In genomic region chr7:4103411-4103810, GRCm38 (mm10) we compare ENCODE assay signal across 9 mouse cellular contexts. TPM values are rescaled to one million over a fixed set of nuclear protein-coding genes. Genes with fewer than 3 reads are reported as not detected.
DNase-seq lines count a peak whose midpoint lies in the region; ATAC-seq lines count a peak whose summit lies in the region.
"Had no signal": no experiment of that assay in that cellular context is flagged by ENCODE, and none has a peak within 500 bp of the region (broad histone marks: within the 10 kb centered on the region; RNA-seq: fewer than 3 reads in every experiment).

No protein-coding gene starts in this region.

- H3K9ac ChIP-seq in hindbrain, embryonic 11.5 days (ENCODE audit: low read depth, low read length), result no peak overlapping the region
- H3K9ac ChIP-seq in hindbrain, embryonic 12.5 days, result no peak overlapping the region
- H3K9ac ChIP-seq: stomach, embryonic 15.5 days had no signal

- no peak overlapping the region for H3K4me2 ChIP-seq in hindbrain, embryonic 11.5 days (replicated peaks; ENCODE audit: low read depth, low read length)
- H3K4me2 ChIP-seq in hindbrain, embryonic 12.5 days (replicated peaks), result no peak overlapping the region
- H3K4me2 ChIP-seq: stomach, embryonic 15.5 days had no signal

- H3K27me3 ChIP-seq in hindbrain, embryonic 11.5 days (ENCODE audit: control insufficient read depth, insufficient read depth, low read length), result no peaks in the 10 kb centered on the region
- H3K27me3 ChIP-seq in hindbrain, embryonic 12.5 days, result no peaks in the 10 kb centered on the region
- H3K27me3 ChIP-seq: stomach, embryonic 15.5 days had no signal

- no peaks in the 10 kb centered on the region for H3K9me3 ChIP-seq in hindbrain, embryonic 11.5 days (ENCODE audit: control insufficient read depth, low read length)
- no peaks in the 10 kb centered on the region for H3K9me3 ChIP-seq in hindbrain, embryonic 12.5 days (replicated peaks)
- H3K9me3 ChIP-seq: stomach, embryonic 15.5 days had no signal

- no peak overlapping the region for H3K4me3 ChIP-seq in hindbrain, embryonic 11.5 days (ENCODE audit: low read depth, low read length)
- H3K4me3 ChIP-seq in hindbrain, embryonic 12.5 days, result no peak overlapping the region
- H3K4me3 ChIP-seq: stomach, embryonic 15.5 days had no signal

- DNase-seq in hindbrain, embryonic 11.5 days (ENCODE audit: low spot score), result peak; percentile 74
- DNase-seq in A20 (ENCODE audit: low read depth, low spot score), result peak; percentile 61
- DNase-seq in Muller cell, postnatal 12 days (ENCODE audit: inconsistent ontology term), result peak; percentile 43
- peak; percentile 78 for DNase-seq in retina, postnatal 1 day
- no peak for DNase-seq in ovary, postnatal 14 days (ENCODE audit: low spot score)
- DNase-seq in gastrocnemius, postnatal 25 days, result no peak

- no peaks in the 10 kb centered on the region for H3K36me3 ChIP-seq in hindbrain, embryonic 11.5 days (ENCODE audit: control insufficient read depth, insufficient read depth, low read length)
- H3K36me3 ChIP-seq in hindbrain, embryonic 12.5 days, result no peaks in the 10 kb centered on the region
- H3K36me3 ChIP-seq: stomach, embryonic 15.5 days had no signal

- H3K4me1 ChIP-seq in hindbrain, embryonic 11.5 days (replicated peaks; ENCODE audit: control insufficient read depth, insufficient read depth, low read length), result no peaks in the 10 kb centered on the region
- no peaks in the 10 kb centered on the region for H3K4me1 ChIP-seq in hindbrain, embryonic 12.5 days
- H3K4me1 ChIP-seq: stomach, embryonic 15.5 days had no signal

- no peak for ATAC-seq in hindbrain, embryonic 11.5 days (ENCODE audit: low FRiP score)
- no peak for ATAC-seq in hindbrain, embryonic 12.5 days (ENCODE audit: low FRiP score)
- ATAC-seq in erythroid progenitor cell, adult 5-6 weeks (replicated peaks; ENCODE audit: low FRiP score, poor library complexity, severe bottlenecking), result 0 out of 2 replicates have a peak, but pooled peaks have one; percentile 34

- H3K27ac ChIP-seq in hindbrain, embryonic 11.5 days (ENCODE audit: low read depth, low read length), result no peak overlapping the region
- no peak overlapping the region for H3K27ac ChIP-seq in hindbrain, embryonic 12.5 days
- H3K27ac ChIP-seq: stomach, embryonic 15.5 days had no signal

- 19% methylated on average over 4 of the region's 4 CpGs for WGBS in hindbrain, embryonic 11.5 days
- 19% methylated on average over 4 of the region's 4 CpGs for WGBS in hindbrain, embryonic 12.5 days

RNA-seq across cellular contexts. Expression of gene Ttyh1, which starts 15.8 kb away (rescaled TPM):
- polyA plus RNA-seq in hindbrain, embryonic 11.5 days (2014; fragmentation: Nextera tagmentation; extraction: Ambion mirVana), result 61.0 and 66.6 TPM in 2 replicates
- polyA plus RNA-seq in hindbrain, embryonic 12.5 days (2016; fragmentation: Nextera tagmentation; extraction: Ambion mirVana), result 108 and 110 TPM in 2 replicates
- not detected in 2 replicates for total RNA-seq in erythroid progenitor cell, adult 5-6 weeks (2015; ENCODE audit: low replicate concordance)
- under 0.01 TPM in 1 of 2 replicates, not detected in the other for total RNA-seq in erythroid progenitor cell, adult 5-6 weeks (2017; ENCODE audit: low replicate concordance)
- 1 to 10 TPM; 1.2 to 3.0 TPM for total RNA-seq in gastrocnemius, postnatal 25 days (2021)

RNA-seq across cellular contexts. Expression of gene Leng8, which starts 33.4 kb away (rescaled TPM):
- 45.3 and 54.4 TPM in 2 replicates for polyA plus RNA-seq in hindbrain, embryonic 11.5 days (2014; fragmentation: Nextera tagmentation; extraction: Ambion mirVana)
- polyA plus RNA-seq in hindbrain, embryonic 12.5 days (2016; fragmentation: Nextera tagmentation; extraction: Ambion mirVana), result 115 and 118 TPM in 2 replicates
- 104 and 111 TPM in 2 replicates for total RNA-seq in erythroid progenitor cell, adult 5-6 weeks (2015; ENCODE audit: low replicate concordance)
- 106 and 112 TPM in 2 replicates for total RNA-seq in erythroid progenitor cell, adult 5-6 weeks (2017; ENCODE audit: low replicate concordance)
- 10 to 100 TPM; 32.2 to 34.8 TPM for total RNA-seq in gastrocnemius, postnatal 25 days (2021)

RNA-seq across cellular contexts. Expression of gene Lair1, which starts 40.4 kb away (rescaled TPM):
- 2.6 and 3.0 TPM in 2 replicates for polyA plus RNA-seq in hindbrain, embryonic 11.5 days (2014; fragmentation: Nextera tagmentation; extraction: Ambion mirVana)
- polyA plus RNA-seq in hindbrain, embryonic 12.5 days (2016; fragmentation: Nextera tagmentation; extraction: Ambion mirVana), result 1.8 and 2.4 TPM in 2 replicates
- 10.5 and 12.6 TPM in 2 replicates for total RNA-seq in erythroid progenitor cell, adult 5-6 weeks (2015; ENCODE audit: low replicate concordance)
- 10.3 and 11.6 TPM in 2 replicates for total RNA-seq in erythroid progenitor cell, adult 5-6 weeks (2017; ENCODE audit: low replicate concordance)
- total RNA-seq in gastrocnemius, postnatal 25 days (2021), result under 1 TPM; 0.26 to 0.38 TPM

RNA-seq across cellular contexts. Expression of gene Leng9, which starts 46.8 kb away (rescaled TPM):
- polyA plus RNA-seq in hindbrain, embryonic 11.5 days (2014; fragmentation: Nextera tagmentation; extraction: Ambion mirVana), result 1.9 TPM in 2 replicates
- 3.6 and 4.3 TPM in 2 replicates for polyA plus RNA-seq in hindbrain, embryonic 12.5 days (2016; fragmentation: Nextera tagmentation; extraction: Ambion mirVana)
- 2.9 TPM in 1 of 2 replicates, not detected in the other for total RNA-seq in erythroid progenitor cell, adult 5-6 weeks (2015; ENCODE audit: low replicate concordance)
- total RNA-seq in erythroid progenitor cell, adult 5-6 weeks (2017; ENCODE audit: low replicate concordance), result 0.64 and 1.4 TPM in 2 replicates
- 1 to 10 TPM; 2.2 to 2.3 TPM for total RNA-seq in gastrocnemius, postnatal 25 days (2021)

Comparison
In these comparisons a context has a peak if more than half of its experiments do, and no peak if none do; other contexts are left out.
1. DNase-seq: peak in hindbrain, embryonic 11.5 days (single experiment), A20 (single experiment), Muller cell, postnatal 12 days (single experiment) and retina, postnatal 1 day (single experiment); none in ovary, postnatal 14 days (single experiment) and gastrocnemius, postnatal 25 days (single experiment).
2. RNA of gene Lair1, which starts 40.4 kb away (total RNA-seq): 10.3 to 12.6 TPM in erythroid progenitor cell, adult 5-6 weeks; 0.26 to 0.38 TPM in gastrocnemius, postnatal 25 days; every median in the first group is over 4 times any median in the second.